Mouse (Mus musculus) forebrain, postnatal 0 days (tissue): ENCODE results near the gene Lmntd1. TPM values are rescaled to one million over a fixed set of nuclear protein-coding genes. Genes with fewer than 3 reads are reported as not detected.

Experiments
- ATAC-seq: fragments of 200-750 bp; cut with Nextera tagmentation; 2 replicates; pipeline ENCODE4 v1.8.0; 2017; ENCODE audit warnings: mild to moderate bottlenecking, moderate library complexity
- DNase-seq: peaks from one replicate; pipeline ENCODE4 v3.0.0-alpha.2; 2015
- H3K27ac ChIP-seq: fragments of 300-500 bp; sonication (generic); 2 replicates; pipeline ENCODE4 v1.5.1; 2014; ENCODE audit warnings: low read depth, mild to moderate bottlenecking, antibody characterized with exemption, low read length, moderate library complexity, mixed read lengths
- H3K27me3 ChIP-seq: fragments of 300-500 bp; sonication (generic); 2 replicates; pipeline ENCODE4 v1.6.1; 2014; ENCODE audit warnings: mild to moderate bottlenecking, low read length, mixed read lengths; ENCODE audit not compliant: insufficient read depth
- H3K36me3 ChIP-seq: fragments of 300-500 bp; sonication (generic); 2 replicates; pipeline ENCODE4 v1.6.1; 2014; ENCODE audit warnings: mild to moderate bottlenecking, moderate library complexity; ENCODE audit not compliant: insufficient read depth
- H3K4me1 ChIP-seq: fragments of 300-500 bp; sonication (generic); 2 replicates; pipeline ENCODE4 v1.6.1; 2014; ENCODE audit warnings: antibody characterized with exemption; ENCODE audit not compliant: insufficient read depth
- H3K4me2 ChIP-seq: fragments of 300-500 bp; sonication (generic); 2 replicates; pipeline ENCODE4 v1.6.1; 2014; ENCODE audit warnings: low read depth, mild to moderate bottlenecking, moderate library complexity
- H3K4me3 ChIP-seq: fragments of 300-500 bp; sonication (generic); 2 replicates; pipeline ENCODE4 v1.5.1; 2014; ENCODE audit warnings: low read depth, low read length, mixed read lengths
- H3K9ac ChIP-seq: fragments of 300-500 bp; sonication (generic); 2 replicates; pipeline ENCODE4 v1.6.1; 2014; ENCODE audit warnings: mild to moderate bottlenecking
- H3K9me3 ChIP-seq: fragments of 300-500 bp; sonication (generic); 2 replicates; pipeline ENCODE4 v1.6.1; 2016; ENCODE audit warnings: low read length
- CTCF ChIP-seq: sonication (generic); IDR thresholded peaks from 2 replicates; pipeline ENCODE4 v1.5.1; 2016; ENCODE audit warnings: antibody characterized with exemption, control low read depth, low read depth
- WGBS: fragments of 180-500 bp; shearing (Covaris S2); extraction: QIAGEN DNeasy Blood & Tissue Kit; methylation state at CpG from one replicate; pipeline ENCODE4 v1.1.7; 2014; 5-methylcytosine and 5-hydroxymethylcytosine counted together
- polyA plus RNA-seq: library from polyadenylated mRNA; unstranded; fragments of >200 nt; fragmentation: Nextera tagmentation; extraction: Ambion mirVana; gene quantifications from 2 replicates; pipeline ENCODE4 v1.2.1, GENCODE M21; 2015
- total RNA-seq: library from RNA; depleted of rRNA; stranded (reverse); fragments of >200 nt; gene quantifications from 2 replicates; pipeline ENCODE4 v1.2.3, GENCODE M21; 2014

Gene Lmntd1
- total and polyA plus RNA-seq, 2 experiments from 2014 or later = 1.3 to 1.4 TPM

DNA sequence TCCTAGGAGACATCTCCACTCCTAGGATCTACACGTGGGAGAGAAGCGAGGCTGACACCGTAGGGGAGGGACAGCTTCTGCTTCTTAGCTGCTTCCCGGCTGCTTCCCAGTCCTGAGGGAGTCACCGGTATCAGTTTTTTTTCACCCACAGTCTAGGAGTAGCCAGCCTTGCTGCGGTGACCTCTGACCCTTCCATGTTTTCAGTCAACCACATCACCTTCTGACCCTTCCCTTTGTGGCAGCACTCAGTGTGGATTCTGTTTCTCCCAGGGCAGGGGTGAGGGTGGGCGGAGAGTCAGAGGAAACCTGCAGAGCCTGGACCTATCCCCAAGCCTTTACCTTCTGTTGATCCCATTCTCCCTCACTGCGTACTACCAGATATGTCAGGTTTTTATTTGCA lies 102.9 kb downstream of the Lmntd1 start:
- no peak for ATAC-seq
- Histone ChIP-seq H3K4me3 (no peak overlapping the region), H3K27me3 (no peaks in the 10 kb centered on the region), H3K27ac (no peak overlapping the region), H3K36me3 (no peaks in the 10 kb centered on the region), H3K4me1 (0 out of 2 replicates have a peak, but pooled peaks cover 2% of the 10 kb centered on the region), H3K9me3 (no peaks in the 10 kb centered on the region), H3K9ac (no peak overlapping the region), H3K4me2 (no peak overlapping the region)
- WGBS = 72% methylated on average over 8 of the region's 8 CpGs
- no peak for TF ChIP-seq CTCF
- DNase-seq = no peak

DNA sequence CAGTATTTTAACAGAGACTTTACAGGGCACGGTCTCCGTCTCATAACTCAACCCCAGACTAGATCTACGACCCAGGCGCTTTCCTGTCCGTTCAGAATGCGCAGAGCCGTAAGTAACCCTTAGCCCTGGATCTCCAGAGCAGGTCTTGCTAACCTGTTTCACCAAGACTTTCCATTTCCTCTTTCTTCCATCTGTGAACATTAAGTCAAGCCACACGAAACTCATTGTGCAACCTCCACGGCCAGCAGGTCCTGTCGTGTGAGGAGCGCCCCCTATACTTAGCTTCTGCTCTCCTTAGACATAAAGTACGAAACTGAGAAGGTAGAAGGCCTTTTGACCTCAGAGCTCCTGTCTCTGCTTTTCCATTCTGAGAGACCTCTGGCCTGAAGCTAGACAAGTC lies 105.3 kb downstream of the Lmntd1 start:
- Histone ChIP-seq H3K27ac (no peak overlapping the region), H3K4me1 (no peaks in the 10 kb centered on the region), H3K27me3 (no peaks in the 10 kb centered on the region), H3K36me3 (no peaks in the 10 kb centered on the region), H3K4me2 (no peak overlapping the region), H3K9ac (no peak overlapping the region), H3K4me3 (no peak overlapping the region), H3K9me3 (0 out of 2 replicates have a peak, but pooled peaks cover 2% of the 10 kb centered on the region)
- DNase-seq = no peak
- no peak for ATAC-seq
- whole genome bisulfite sequencing = 91% methylated on average over 12 of the region's 12 CpGs
- 0 out of 2 replicates have a peak, but pooled peaks have one; percentile 5 for TF ChIP-seq CTCF

GRCm38 (mm10) chr6:145501751-145502150 lies 112.4 kb downstream of the Lmntd1 start:
- TF ChIP-seq CTCF = no peak
- H3K27ac ChIP-seq = no peak overlapping the region

DNA sequence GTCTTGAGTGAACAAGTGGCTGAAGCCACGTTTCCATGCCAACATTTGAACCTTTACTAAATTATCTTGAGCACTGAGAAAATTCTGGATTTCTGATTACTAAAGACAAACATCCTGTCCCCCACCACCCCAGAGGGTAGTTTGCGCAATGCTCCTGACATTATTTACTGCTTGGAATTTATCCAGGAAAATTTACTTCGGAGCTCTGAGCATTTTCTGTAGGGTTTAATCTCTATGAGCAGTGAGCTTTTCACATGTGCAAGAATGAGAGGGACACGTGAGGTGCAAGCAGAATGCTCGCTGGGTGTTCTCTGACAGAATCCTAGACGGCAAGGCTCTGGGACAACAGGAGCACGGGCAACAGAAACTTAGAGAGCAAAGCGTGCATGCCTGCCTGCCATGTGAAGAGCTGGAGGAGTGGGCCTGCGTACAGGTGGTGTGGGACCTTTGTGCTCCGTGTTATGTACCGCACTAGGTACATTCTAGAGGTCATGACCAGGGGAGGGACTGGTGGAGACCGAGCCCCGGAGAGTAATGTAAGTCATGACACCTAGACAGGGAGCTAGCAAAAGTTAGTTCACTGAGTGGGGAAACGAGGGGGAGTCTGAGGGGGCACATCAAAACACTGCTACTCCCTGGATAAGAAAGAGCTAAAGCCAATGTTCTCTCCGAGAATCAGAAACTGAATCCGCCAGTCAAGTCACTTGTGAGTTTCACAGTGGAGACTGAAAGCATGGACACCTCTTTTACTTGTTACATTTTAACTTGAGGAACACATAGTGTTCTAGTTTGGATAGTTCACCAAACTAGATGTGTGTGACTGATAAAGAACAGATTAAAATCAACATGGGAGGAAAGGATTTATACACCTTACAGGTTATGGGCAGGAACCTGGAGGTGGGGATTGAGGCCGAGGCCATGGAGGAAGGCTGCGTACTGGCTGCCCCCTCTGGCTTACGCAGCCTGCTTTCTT lies 114.3 kb downstream of the Lmntd1 start:
- 80% methylated on average over 19 of the region's 19 CpGs for WGBS
- no peaks in the 10 kb centered on the region for H3K27me3 ChIP-seq
- no peak overlapping the region for H3K4me3 ChIP-seq
- no peak for TF ChIP-seq CTCF
- no peak for ATAC-seq
- H3K9ac ChIP-seq = no peak overlapping the region
- no peak overlapping the region for H3K4me2 ChIP-seq
- 0 out of 2 replicates have a peak, but pooled peaks cover 4% of the 10 kb centered on the region for H3K9me3 ChIP-seq
- no peak for DNase-seq
- H3K27ac ChIP-seq = no peak overlapping the region
- H3K36me3 ChIP-seq = no peaks in the 10 kb centered on the region
- H3K4me1 ChIP-seq = no peaks in the 10 kb centered on the region

More at GRCm38 (mm10) chr6:145501751-145502150, 112.4 kb downstream of the Lmntd1 start:
- H3K27me3 ChIP-seq = no peaks in the 10 kb centered on the region
- no peaks in the 10 kb centered on the region for H3K36me3 ChIP-seq
- no peaks in the 10 kb centered on the region for H3K4me1 ChIP-seq
- H3K4me3 ChIP-seq = no peak overlapping the region
- 81% methylated on average over 7 of the region's 7 CpGs for WGBS
- H3K9me3 ChIP-seq = 0 out of 2 replicates have a peak, but pooled peaks cover 4% of the 10 kb centered on the region
- ATAC-seq (no peak), DNase-seq (no peak)
- H3K4me2 ChIP-seq = no peak overlapping the region
- H3K9ac ChIP-seq = no peak overlapping the region

DNA sequence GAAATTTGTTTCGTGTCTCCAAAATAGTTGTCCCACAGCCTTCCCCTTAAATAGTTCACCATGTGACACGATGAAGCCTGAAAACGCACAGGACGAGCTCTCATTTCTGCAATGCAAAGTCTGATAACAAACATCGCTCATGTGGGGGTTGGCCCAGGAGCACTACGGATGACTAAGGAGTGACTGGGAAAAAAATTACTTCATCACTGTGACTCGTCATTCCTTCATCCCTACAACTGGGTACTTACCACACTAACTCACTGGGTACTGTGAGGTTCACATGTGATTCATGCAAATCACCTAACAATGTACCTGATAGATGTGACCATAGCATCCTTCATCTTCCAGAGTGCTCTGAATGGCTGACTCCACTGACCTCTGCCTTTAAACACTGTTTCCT lies 118.4 kb downstream of the Lmntd1 start:
- Histone ChIP-seq H3K36me3 (no peaks in the 10 kb centered on the region), H3K9me3 (no peaks in the 10 kb centered on the region), H3K27ac (no peak overlapping the region), H3K4me2 (no peak overlapping the region), H3K4me3 (no peak overlapping the region), H3K4me1 (no peaks in the 10 kb centered on the region), H3K27me3 (no peaks in the 10 kb centered on the region), H3K9ac (no peak overlapping the region)
- WGBS = 93% methylated on average over 7 of the region's 7 CpGs
- ATAC-seq (no peak), DNase-seq (no peak)
- no peak for TF ChIP-seq CTCF

GRCm38 (mm10) chr6:145488251-145488650 lies 125.9 kb downstream of the Lmntd1 start:
- H3K27ac ChIP-seq = no peak overlapping the region
- no peak overlapping the region for H3K4me2 ChIP-seq
- H3K36me3 ChIP-seq = no peaks in the 10 kb centered on the region
- ATAC-seq (peak; percentile 34; the same call in 1 of the 2 replicates), DNase-seq (no peak)
- no peaks in the 10 kb centered on the region for H3K9me3 ChIP-seq
- H3K4me1 ChIP-seq = 0 out of 2 replicates have a peak, but pooled peaks cover 4% of the 10 kb centered on the region
- H3K4me3 ChIP-seq = no peak overlapping the region
- H3K9ac ChIP-seq = no peak overlapping the region
- no peaks in the 10 kb centered on the region for H3K27me3 ChIP-seq
- TF ChIP-seq CTCF = no peak
- 51% methylated on average over 2 of the region's 2 CpGs for WGBS

DNA sequence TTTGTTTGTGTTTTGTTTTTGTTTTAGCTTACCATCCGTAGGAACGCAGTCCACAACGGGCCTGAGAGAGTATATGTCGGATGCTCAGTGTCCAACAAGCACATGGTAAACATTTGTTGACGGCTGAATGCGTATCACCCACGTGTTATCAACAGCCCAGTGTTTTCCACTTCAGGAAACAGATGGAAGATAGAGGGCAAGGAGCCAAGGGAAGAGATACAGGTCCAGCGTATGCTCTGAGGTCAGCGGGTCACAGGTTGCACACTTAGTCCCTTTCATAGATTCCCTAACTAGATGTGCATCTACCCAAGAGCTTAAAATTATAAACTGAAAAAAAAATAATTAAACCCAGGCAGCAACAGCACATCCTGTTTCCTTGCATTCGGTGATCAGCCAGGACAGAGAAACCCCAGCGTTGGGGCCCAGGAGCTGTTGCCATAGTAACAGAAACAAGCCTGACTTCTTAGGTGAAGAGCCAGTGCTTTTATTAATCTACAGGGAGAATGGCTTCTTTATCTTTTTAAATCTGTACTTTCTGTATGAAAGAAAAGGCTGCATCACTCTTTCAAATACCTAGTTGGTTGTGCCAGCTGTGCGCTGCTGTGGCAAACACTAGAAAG lies 128.0 kb downstream of the Lmntd1 start:
- Histone ChIP-seq H3K27ac (peak overlapping the region; percentile 57; the same call in 1 of the 2 replicates), H3K27me3 (no peaks in the 10 kb centered on the region), H3K9ac (no peak overlapping the region), H3K4me1 (0 out of 2 replicates have a peak, but pooled peaks cover 6% of the 10 kb centered on the region), H3K36me3 (no peaks in the 10 kb centered on the region), H3K9me3 (no peaks in the 10 kb centered on the region), H3K4me2 (no peak overlapping the region), H3K4me3 (no peak overlapping the region)
- DNase-seq (peak; percentile 40), ATAC-seq (peak; percentile 55; the same call in 1 of the 2 replicates)
- no peak for TF ChIP-seq CTCF
- 37% methylated on average over 12 of the region's 12 CpGs for WGBS
